Mouse (Mus musculus): ENCODE data around the gene Ifitm3.

DNA sequence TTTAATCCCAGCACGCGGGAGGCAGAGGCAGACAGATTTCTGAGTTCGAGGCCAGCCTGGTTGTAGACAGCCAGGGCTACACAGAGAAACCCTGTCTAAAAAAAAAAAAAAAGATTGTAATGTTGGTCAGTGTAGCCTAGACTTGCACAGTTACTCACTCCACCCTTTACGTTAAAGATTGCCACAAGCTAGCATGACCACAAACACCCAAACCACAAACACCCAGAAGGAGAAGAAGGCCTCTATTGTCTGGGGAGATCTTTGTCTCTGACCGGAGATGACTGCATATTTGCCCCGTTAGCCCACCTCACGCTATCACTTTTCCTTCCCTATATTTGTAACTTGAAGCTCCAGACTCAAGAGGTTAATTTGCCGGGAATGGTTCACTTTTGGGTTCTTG, 28.9 kb downstream of the Ifitm3 start:
- TF ChIP-seq POLR2A (IDR thresholded peaks at IDR 0.05; ENCODE audit: borderline replicate concordance, low read depth, low read length), result no peak
- TF ChIP-seq CTCF (IDR thresholded peaks at IDR 0.05; ENCODE audit: low read depth, low read length), result no peak
